Mouse (Mus musculus): ENCODE results near the gene Gm20547. TPM values are rescaled to one million over a fixed set of nuclear protein-coding genes. Genes with fewer than 3 reads are reported as not detected.
A peak's percentile ranks its signal among the peaks of the same experiment; 100 is the strongest.
"Not testable (repeated sequence)": the region's sequence is repeated elsewhere in the genome, so short reads cannot be mapped to it uniquely, and the experiment has no call there.

Gm20547 gene
- polyA plus RNA-seq, 1 experiment = 0.13 TPM

GRCm38 (mm10) chr17:34913930-34914665, 32.3 kb upstream of the Gm20547 start, which contains the start of gene Slc44a4:
TSS of gene Slc44a4 (plus strand) at chr17:34914466.
- Histone ChIP-seq H3K4me3 (ENCODE audit: insufficient read depth, low read length) (no peak within 1 kb of the TSS), H3K27ac (ENCODE audit: insufficient read depth, low read length) (no peak within 1 kb of the TSS), H3K4me1 (ENCODE audit: control insufficient read depth, insufficient read depth, low read length) (no peaks in the 10 kb centered on the region)
- TF ChIP-seq CTCF (IDR thresholded peaks at IDR 0.05; ENCODE audit: extremely low read depth, insufficient read depth, low read length) = no peak
- no peak for TF ChIP-seq POLR2A (IDR thresholded peaks at IDR 0.05; ENCODE audit: extremely low read depth, insufficient read depth, low read length)

- TF ChIP-seq CTCF (IDR thresholded peaks at IDR 0.05; ENCODE audit: extremely low read depth, insufficient read depth, low read length) = peak; percentile 76
- no peak for TF ChIP-seq POLR2A (IDR thresholded peaks at IDR 0.05; ENCODE audit: extremely low read depth, insufficient read depth, low read length)
- Histone ChIP-seq H3K4me1 (ENCODE audit: control insufficient read depth, insufficient read depth, low read length) (no peaks in the 10 kb centered on the region), H3K4me3 (ENCODE audit: insufficient read depth, low read length) (no peak overlapping the region), H3K27ac (ENCODE audit: insufficient read depth, low read length) (no peak overlapping the region)
These were observed 30.1 kb upstream of the Gm20547 start for GRCm38 (mm10) chr17:34911945-34912351.

DNA sequence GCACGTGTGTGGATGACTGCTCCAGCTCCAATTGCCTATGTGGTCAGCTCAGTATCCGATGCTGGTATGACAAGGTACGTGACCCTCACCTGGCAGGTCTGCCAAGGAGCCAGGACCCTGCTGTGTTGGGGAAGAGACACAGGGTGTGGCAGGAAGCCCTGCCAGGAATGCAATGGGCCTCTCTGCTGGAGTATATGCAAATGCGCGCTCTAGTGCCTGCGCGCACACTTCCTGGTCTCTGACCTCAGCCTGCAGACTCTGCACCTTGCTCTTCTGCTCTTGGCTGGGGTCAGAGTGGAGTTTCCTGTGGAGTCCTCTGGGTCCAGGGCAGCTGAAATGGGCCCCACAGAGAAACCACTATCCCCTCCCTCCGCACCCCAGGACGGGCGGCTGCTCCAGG, 29.1 kb upstream of the Gm20547 start:
- no peak for TF ChIP-seq CTCF (IDR thresholded peaks at IDR 0.05; ENCODE audit: extremely low read depth, insufficient read depth, low read length)
- no peak for TF ChIP-seq POLR2A (IDR thresholded peaks at IDR 0.05; ENCODE audit: extremely low read depth, insufficient read depth, low read length)

DNA sequence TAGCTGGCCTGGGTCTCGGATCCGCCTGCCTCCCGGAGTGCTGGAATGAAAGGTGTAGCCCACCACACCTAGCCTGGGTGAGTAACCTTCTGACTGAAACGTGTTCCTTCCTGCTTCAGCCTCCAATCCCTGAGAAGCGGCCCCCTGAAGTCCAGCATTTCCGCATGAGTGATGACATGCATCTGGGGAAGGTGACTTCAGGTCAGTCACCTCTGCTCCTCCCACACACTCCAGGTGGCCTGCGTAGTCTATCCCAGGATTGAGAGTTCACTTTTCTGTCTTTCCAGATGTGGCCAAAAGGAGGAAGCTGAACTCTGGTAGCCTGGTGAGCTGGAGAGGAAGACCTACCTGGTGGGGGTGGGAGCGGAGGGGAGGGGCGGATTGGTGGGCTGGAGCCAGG, 21.1 kb upstream of the Gm20547 start:
- Histone ChIP-seq H3K27ac (ENCODE audit: insufficient read depth, low read length) (no peak overlapping the region), H3K4me3 (ENCODE audit: insufficient read depth, low read length) (no peak overlapping the region), H3K4me1 (ENCODE audit: control insufficient read depth, insufficient read depth, low read length) (no peaks in the 10 kb centered on the region; the same call in 1 of the 2 replicates)
- TF ChIP-seq CTCF (IDR thresholded peaks at IDR 0.05; ENCODE audit: extremely low read depth, insufficient read depth, low read length) = no peak
- TF ChIP-seq POLR2A (IDR thresholded peaks at IDR 0.05; ENCODE audit: extremely low read depth, insufficient read depth, low read length) = no peak

More for the DNA sequence above, 29.1 kb upstream of the Gm20547 start:
- Histone ChIP-seq H3K4me1 (ENCODE audit: control insufficient read depth, insufficient read depth, low read length) (no peaks in the 10 kb centered on the region), H3K4me3 (ENCODE audit: insufficient read depth, low read length) (no peak overlapping the region), H3K27ac (ENCODE audit: insufficient read depth, low read length) (no peak overlapping the region)

GRCm38 (mm10) chr17:34901948-34902347, 20.1 kb upstream of the Gm20547 start:
- not testable (repeated sequence) for H3K27ac ChIP-seq (ENCODE audit: insufficient read depth, low read length); H3K4me3 ChIP-seq (ENCODE audit: insufficient read depth, low read length); H3K4me1 ChIP-seq (ENCODE audit: control insufficient read depth, insufficient read depth, low read length)

GRCm38 (mm10) chr17:34900826-34901225, 19.0 kb upstream of the Gm20547 start:
- not testable (repeated sequence) for H3K27ac ChIP-seq (ENCODE audit: insufficient read depth, low read length); H3K4me3 ChIP-seq (ENCODE audit: insufficient read depth, low read length); H3K4me1 ChIP-seq (ENCODE audit: control insufficient read depth, insufficient read depth, low read length)

- TF ChIP-seq POLR2A (IDR thresholded peaks at IDR 0.05; ENCODE audit: extremely low read depth, insufficient read depth, low read length) = no peak
- no peak for TF ChIP-seq CTCF (IDR thresholded peaks at IDR 0.05; ENCODE audit: extremely low read depth, insufficient read depth, low read length)
- Histone ChIP-seq H3K4me1 (ENCODE audit: control insufficient read depth, insufficient read depth, low read length) (peaks cover 3% of the 10 kb centered on the region; the same call in 1 of the 2 replicates), H3K4me3 (ENCODE audit: insufficient read depth, low read length) (peak overlapping the region; percentile 53), H3K27ac (ENCODE audit: insufficient read depth, low read length) (no peak overlapping the region)
These were observed 18.0 kb upstream of the Gm20547 start for GRCm38 (mm10) chr17:34899890-34900243.

GRCm38 (mm10) chr17:34899053-34899889, 17.4 kb upstream of the Gm20547 start:
- Histone ChIP-seq H3K27ac (ENCODE audit: insufficient read depth, low read length) (peak overlapping the region; percentile 79), H3K4me1 (ENCODE audit: control insufficient read depth, insufficient read depth, low read length) (peaks cover 3% of the 10 kb centered on the region; the same call in 1 of the 2 replicates), H3K4me3 (ENCODE audit: insufficient read depth, low read length) (peak overlapping the region; percentile 53)
- no peak for TF ChIP-seq CTCF (IDR thresholded peaks at IDR 0.05; ENCODE audit: extremely low read depth, insufficient read depth, low read length)
- TF ChIP-seq POLR2A (IDR thresholded peaks at IDR 0.05; ENCODE audit: extremely low read depth, insufficient read depth, low read length) = no peak

GRCm38 (mm10) chr17:34898706-34899052, 16.8 kb upstream of the Gm20547 start:
- Histone ChIP-seq H3K27ac (ENCODE audit: insufficient read depth, low read length) (no peak overlapping the region), H3K4me1 (ENCODE audit: control insufficient read depth, insufficient read depth, low read length) (peaks cover 3% of the 10 kb centered on the region; the same call in 1 of the 2 replicates), H3K4me3 (ENCODE audit: insufficient read depth, low read length) (peak overlapping the region; percentile 53)
- TF ChIP-seq CTCF (IDR thresholded peaks at IDR 0.05; ENCODE audit: extremely low read depth, insufficient read depth, low read length) (no peak), POLR2A (IDR thresholded peaks at IDR 0.05; ENCODE audit: extremely low read depth, insufficient read depth, low read length) (no peak)

- no peak for TF ChIP-seq CTCF (IDR thresholded peaks at IDR 0.05; ENCODE audit: extremely low read depth, insufficient read depth, low read length)
- TF ChIP-seq POLR2A (IDR thresholded peaks at IDR 0.05; ENCODE audit: extremely low read depth, insufficient read depth, low read length) = peak; percentile 34; the same call in 1 of the 2 replicates
- Histone ChIP-seq H3K4me1 (ENCODE audit: control insufficient read depth, insufficient read depth, low read length) (peaks cover 3% of the 10 kb centered on the region; the same call in 1 of the 2 replicates), H3K4me3 (ENCODE audit: insufficient read depth, low read length) (peak within 1 kb of the TSS; percentile 53), H3K27ac (ENCODE audit: insufficient read depth, low read length) (peak within 1 kb of the TSS; percentile 84)
These were observed 16.3 kb upstream of the Gm20547 start, which contains the start of the genes C2 and Ehmt2 for GRCm38 (mm10) chr17:34898160-34898586. TSS of gene C2 (minus strand) at chr17:34898265. TSS of gene Ehmt2 (plus strand) at chr17:34898469.
